Mouse (Mus musculus) layer of hippocampus, postnatal 14 days (tissue): ENCODE measurements around the gene Depdc5. TPM values are rescaled to one million over a fixed set of nuclear protein-coding genes. Genes with fewer than 3 reads are reported as not detected.

ENCODE experiments used
- DNase-seq, 2 experiments: peaks; one replicate each; pipeline ENCODE4 v3.0.0; 2021 to 2022; ENCODE audit warnings: low spot score in 2 of 2, mixed read lengths in 1 of 2
- total RNA-seq, 2 experiments: library from RNA; stranded (reverse); gene quantifications; 2 replicates each; pipeline ENCODE4 v1.2.3; 2021

Depdc5 gene
- total RNA-seq, 2 experiments from 2014 or later, result 55.8 to 57.8 TPM

DNA sequence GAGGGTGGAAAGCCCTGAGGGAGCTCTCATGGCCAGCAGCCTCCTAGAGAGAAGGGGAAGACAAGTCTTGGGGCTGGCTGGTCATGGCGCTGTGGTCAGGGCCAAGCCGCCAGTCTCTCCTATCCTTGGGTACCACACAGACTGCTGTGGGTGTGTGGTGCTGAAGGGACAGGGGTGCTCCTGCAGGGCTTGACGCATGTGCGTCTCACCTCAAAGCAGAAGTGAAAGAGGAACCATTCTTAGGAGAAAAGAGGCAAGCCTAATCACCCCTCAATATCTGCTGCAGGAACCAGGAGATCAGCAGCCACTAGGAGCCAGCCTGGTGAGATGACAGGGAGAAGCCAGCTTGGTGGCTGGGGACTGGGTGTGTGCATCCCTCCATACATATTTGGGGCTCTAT, 134.2 kb downstream of the Depdc5 start:
- no peak for DNase-seq

GRCm38 (mm10) chr5:32998783-32999182, 135.3 kb downstream of the Depdc5 start:
- no peak for DNase-seq

DNA sequence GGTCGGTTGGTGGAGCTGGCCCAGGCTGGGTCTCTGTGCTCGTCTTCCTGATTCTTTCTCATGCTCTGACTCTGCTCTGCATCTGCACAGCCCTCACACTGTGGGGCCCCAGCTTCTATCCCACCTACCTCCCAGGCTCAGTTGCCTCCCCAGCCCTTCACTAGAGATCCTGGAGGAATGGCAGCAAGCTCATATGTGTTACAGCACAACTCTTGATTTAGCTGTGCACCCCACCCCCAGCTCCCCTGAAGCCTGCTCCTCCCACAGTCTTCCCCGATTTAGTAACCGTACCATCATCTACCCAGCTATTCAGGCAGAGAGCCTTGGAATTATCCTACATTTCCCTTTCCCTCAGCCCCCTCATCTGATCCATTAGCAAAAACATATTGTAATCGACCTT, 137.6 kb downstream of the Depdc5 start:
- no peak for DNase-seq

GRCm38 (mm10) chr5:33002781-33003180, 139.3 kb downstream of the Depdc5 start:
- no peak for DNase-seq

DNA sequence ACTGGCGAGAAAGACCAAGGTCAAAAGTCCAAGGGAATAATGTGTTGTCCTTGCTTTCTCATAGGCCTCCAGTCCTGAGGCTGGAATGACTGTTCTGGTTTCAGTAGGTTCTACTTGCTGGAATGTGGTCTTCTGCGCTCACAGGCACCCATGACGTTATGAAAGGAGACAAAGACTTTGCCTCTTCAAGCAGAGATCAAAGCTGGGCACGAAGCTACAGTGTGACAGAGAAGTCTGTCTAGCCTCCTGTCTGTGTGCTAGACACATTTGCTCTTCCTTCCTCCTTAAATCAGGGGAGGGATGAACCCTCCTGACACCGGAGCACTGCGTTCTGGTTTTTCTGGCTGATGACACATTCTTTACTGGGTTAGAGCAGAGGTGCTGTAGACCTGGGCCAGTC, 140.0 kb downstream of the Depdc5 start:
- DNase-seq, result no peak

DNA sequence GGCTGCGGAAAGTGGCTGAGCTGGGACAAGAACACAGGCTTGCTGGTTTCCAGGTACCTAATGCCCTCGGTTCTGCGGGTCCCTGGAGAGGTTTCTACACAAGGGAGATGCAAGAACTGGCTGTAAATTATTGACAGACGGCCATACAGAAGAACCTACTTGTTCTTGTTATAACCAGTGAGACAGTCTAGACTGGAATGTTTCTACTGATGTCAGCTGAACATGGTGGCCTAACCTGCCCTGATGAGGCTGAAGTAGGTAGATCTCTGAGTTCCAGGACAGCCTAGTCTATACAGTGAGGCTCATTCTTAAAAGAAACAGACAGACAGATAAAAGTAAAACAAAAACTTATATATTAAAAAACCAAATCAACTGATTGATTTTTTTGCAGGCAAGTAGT, 140.6 kb downstream of the Depdc5 start:
- no peak for DNase-seq

DNA sequence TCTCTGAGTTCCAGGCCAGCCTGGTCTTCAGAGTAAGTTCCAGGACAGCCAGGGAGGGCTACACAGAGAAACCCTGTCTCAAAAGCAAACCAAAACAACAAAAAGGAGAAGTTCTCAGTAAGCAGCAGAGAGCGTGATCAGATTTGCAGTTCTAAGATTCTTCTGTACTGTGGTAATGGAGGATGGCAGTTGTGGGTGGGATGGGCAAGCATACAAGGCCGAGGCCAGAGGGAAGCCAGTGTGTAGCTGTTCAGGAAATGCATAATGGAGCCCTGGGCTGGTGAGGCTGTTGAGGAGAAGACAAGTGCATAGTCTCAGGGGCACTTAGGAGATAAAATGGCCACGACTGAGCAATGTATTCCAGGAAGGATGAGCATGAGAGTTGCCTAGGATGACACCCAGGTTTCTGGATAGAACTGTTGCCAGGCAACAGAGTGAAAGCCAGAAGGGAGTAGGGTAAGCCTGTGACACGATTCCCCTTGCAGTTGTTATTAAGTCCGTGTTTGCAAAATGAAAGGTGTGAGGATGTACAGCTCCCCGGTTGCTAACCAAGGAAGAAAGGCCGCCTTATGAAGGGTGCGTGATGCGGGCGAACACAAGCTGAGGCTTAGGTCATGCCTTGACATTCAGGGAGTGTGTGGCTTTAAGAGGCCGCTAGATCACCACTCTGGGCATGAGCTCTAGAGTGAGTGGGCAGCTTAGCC, 142.1 kb downstream of the Depdc5 start:
- no peak for DNase-seq

- peak in 1 of 2 experiments; percentile 79 for DNase-seq
These were observed 143.2 kb downstream of the Depdc5 start for GRCm38 (mm10) chr5:33006670-33007069.

DNA sequence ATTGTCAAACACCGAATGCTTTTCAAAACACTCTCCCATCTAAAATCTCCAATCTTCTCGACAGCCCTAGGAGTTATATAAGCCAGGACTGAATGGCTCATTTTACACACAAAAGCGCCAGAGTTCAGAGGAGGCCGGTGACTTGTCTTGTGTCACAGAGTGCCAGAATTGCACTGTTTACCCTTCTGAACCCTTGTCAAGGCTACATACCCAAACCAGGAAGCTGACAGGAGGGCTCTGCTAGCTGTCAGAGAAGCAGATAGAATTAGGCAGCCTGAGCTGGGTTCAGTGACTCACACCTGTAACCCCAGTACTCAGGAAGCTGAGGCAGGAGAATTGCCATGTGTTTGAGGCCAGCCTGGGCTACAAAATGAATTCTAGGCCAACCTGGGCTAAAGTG, 143.9 kb downstream of the Depdc5 start:
- DNase-seq, result no peak

GRCm38 (mm10) chr5:33009301-33009700, 145.8 kb downstream of the Depdc5 start:
- DNase-seq, result no peak

GRCm38 (mm10) chr5:33009818-33010812, 146.6 kb downstream of the Depdc5 start:
- no peak for DNase-seq

- DNase-seq, result no peak
These were observed 147.9 kb downstream of the Depdc5 start for GRCm38 (mm10) chr5:33011132-33012106.

DNA sequence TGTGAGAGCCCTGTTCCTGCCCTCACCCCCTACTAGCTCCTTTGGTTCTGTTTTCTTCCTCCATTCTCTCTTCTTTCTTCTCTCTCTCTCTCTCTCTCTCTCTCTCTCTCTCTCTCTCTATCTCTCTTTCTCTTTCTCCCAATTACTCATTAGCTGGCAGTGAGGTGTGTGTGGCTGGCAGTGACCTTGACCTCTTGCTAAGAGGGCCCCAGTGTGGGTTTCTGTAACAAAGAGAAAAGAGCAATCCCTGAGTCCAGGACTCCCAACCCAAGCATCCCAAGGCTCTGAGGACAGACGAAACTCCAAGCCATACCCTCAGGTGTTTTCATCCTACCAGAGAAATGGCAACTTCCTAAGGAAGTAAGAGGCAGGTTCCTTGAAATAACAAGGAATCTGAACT, 150.6 kb downstream of the Depdc5 start:
- DNase-seq, result no peak

DNA sequence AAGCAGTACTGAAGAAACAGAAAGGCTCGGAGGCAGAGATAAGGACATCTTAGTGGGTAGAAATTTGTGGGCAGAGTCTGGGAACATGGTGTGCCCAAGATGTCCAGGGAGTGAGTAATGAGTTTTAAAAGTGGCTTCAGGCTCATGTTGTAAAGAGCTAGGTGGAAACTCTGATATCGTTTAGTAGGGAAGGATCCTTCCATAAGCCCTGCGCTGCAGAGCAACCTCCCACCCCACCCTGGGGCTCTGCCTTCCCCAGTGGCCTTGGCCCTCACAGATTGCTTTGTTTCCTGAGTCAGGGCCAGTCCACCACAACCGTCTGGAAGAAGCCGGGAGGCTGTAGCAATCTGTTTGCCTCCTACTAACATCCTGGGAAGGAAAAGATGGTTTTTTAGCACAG, 152.1 kb downstream of the Depdc5 start:
- no peak for DNase-seq

DNA sequence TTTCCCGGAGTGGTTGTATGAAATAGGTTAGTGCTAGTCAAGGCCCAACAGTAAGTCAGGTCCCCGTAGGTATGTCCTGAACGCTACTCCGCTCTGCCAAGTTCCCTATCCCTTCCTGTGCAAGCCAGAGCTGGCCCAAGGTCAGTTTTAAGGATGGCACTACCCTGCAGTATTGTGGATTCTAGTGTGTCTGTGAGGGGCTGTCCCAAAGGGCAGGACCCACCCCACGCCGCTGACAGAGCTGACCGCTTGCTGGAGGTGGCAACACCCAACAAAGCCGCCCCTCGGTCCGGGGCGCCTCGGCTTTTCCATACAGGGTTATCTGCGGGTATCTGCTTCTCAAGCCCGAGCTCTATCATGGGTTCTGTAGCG, 154.7 kb downstream of the Depdc5 start:
- DNase-seq, result no peak

DNA sequence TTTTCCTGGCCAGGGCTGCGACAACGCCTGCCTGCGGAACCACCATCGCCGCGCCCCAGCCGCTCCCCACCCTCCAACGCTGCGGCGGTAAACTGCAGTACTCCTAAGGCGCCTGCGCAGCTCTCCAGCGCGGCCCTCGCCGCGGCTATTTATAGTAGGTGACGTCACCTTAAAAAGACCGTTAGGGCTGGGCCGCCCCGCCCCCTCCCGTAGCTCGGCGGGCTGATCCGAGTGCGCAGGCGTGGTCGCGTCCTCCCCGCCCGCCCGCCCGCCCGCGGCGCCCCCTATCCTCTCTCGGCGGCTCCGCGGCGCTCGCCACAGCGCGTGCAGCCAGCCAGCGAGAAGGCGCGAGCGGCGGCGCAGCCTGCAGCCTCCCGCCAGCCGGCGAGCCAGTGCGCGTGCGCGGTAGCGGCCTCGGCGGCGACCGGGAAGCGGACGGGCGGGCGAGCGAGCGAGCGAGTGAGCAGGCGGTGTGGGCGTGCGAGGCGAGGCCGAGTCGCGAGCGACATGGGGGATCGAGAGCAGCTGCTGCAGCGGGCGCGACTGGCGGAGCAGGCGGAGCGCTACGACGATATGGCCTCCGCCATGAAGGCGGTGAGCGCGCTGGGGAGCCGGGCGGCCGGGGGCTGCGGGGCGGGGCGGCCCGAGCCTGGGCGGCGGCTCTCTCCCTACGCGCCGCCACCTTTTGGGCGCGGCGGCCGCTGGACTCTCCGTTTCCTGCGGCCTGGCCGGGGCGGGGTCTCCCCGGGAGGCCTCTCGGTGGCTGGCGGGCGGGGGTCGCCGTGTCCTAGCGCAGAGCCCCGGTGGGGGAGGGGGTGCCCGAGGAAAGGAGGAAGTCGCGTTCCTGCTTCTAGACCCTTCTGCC, 155.3 kb downstream of the Depdc5 start, which contains the start of gene Ywhah:
Gene Ywhah (plus strand): TSS at position 256 of the 865 bp plus-strand sequence.
- DNase-seq, result peak; percentile 97 to 98

DNA sequence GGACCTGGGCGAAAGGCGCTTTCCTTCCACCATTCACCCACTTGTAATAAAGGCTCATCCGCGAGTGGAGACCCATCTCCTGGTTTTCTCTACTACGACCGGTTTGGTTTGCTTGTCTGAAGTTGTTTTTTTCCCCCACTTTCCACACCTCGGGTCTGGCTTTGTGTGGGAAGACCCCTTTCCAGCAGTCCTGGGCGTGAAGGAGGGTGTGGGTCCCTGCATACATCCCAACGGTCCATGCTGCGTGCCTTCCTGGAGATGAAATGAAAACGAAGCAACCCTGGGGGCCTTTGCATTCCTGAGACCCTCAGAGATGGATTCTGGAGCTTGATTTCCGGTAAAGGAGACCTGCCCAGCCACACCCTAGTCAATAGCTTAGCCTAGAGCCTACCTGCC, 155.9 kb downstream of the Depdc5 start:
- no peak for DNase-seq

- DNase-seq, result no peak
These were observed 158.1 kb downstream of the Depdc5 start for GRCm38 (mm10) chr5:33021622-33022021.

DNA sequence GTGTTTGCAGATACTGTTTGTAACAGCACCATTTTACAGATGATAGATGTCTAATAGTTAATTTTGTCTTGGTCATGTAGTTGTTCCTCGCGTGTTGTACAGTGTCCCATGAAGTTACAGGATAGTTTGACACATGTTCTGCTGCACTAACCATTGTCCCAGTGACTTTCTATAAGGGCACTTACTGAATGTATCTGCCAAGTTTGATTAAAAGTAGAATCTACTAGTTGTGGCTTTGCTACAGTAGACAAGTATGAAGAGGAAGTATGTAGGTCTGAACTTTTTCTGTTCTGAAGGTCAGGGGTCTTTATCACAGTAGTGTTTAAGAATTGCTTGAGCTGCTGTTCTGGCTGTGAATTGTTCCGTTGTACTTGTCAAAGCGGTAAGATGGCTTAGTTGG, 159.8 kb downstream of the Depdc5 start:
- DNase-seq, result no peak

DNA sequence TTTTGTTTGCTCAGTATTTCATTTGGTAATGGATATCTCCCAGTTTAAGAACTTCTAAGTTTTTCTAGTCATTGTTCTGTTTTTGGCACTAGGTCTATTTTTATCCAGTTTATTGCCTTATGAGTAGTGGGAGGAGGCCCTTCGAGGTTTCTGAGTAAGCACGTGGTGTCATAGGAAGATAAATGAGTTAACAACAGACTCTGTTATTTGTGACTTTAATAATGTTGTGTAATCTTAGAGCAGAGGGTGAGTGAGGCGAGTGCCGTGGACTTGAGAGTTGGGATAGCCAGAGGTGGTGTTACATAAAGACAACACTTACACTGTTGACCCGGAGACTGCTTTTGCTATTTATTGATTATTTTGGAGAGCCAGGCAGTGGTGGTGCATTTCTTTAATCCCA, 161.0 kb downstream of the Depdc5 start:
- no peak for DNase-seq
